Mouse (Mus musculus) heart, postnatal 4 days (tissue): ENCODE measurements at regions not wholly inside any gene's neighbourhood (a gene's known extent, or its start where the extent isn't known, plus 50 kb on each side); places are given as distances from the start of the nearest gene placed in this dataset.

Source experiments
- DNase-seq: peaks from one replicate; pipeline ENCODE4 v3.0.0; 2021

DNA sequence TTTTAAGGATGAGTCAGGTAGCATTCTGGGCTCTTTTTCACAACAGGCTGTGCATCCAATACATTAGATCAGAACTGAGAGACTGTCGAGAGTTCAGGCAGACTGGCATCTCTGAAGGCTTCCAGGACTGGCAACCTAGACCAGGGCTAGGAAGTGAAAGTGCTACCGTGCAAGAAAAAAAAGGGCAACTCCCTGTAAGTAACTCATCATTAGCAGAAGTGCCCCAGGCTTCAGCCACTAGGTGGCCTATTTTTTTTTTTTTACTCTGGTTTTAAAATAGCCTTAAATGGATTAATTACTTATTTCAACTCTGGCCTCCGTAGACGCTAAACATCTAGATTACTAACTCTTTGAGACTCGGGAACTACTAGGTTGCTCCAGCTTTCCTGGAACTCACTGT, 216.8 kb downstream of the Sp3 start:
- no peak for DNase-seq

DNA sequence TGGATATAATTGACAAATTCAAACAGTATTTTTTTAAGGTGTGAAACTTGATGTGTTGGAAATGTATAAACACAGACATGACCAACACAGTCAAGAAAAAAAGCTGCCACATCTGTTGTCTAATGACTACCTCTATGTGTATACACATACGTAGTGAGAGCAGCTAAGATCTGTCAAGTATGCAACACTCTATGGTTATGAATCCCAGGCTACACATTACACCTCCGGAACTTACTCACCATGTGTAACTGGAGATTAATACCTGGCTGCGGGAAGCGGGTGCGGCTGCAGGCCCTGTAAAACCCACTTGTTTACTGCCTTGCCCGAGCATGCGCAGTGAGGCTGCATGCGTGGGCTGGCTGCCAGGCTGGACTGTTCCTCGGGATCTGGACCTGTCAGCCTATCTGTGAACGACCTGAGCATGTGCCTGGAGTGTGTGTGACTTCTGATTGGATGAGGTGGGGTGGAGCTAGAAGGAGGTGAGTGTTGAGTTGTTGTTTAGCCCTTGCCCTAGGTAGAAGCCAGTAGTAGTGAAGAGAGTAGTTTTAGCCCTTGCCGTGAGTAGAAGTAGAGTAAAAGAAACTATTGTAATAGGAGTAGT, 211.1 kb downstream of the Sp3 start:
- DNase-seq, result peak; percentile 49

GRCm38 (mm10) chr2:72773401-72773800, 206.8 kb downstream of the Sp3 start:
- DNase-seq, result no peak

- DNase-seq, result peak; percentile 53
Observed at GRCm38 (mm10) chr2:72777330-72777729, 202.9 kb downstream of the Sp3 start.

GRCm38 (mm10) chr2:72777806-72778510, 202.3 kb downstream of the Sp3 start:
- DNase-seq, result no peak

DNA sequence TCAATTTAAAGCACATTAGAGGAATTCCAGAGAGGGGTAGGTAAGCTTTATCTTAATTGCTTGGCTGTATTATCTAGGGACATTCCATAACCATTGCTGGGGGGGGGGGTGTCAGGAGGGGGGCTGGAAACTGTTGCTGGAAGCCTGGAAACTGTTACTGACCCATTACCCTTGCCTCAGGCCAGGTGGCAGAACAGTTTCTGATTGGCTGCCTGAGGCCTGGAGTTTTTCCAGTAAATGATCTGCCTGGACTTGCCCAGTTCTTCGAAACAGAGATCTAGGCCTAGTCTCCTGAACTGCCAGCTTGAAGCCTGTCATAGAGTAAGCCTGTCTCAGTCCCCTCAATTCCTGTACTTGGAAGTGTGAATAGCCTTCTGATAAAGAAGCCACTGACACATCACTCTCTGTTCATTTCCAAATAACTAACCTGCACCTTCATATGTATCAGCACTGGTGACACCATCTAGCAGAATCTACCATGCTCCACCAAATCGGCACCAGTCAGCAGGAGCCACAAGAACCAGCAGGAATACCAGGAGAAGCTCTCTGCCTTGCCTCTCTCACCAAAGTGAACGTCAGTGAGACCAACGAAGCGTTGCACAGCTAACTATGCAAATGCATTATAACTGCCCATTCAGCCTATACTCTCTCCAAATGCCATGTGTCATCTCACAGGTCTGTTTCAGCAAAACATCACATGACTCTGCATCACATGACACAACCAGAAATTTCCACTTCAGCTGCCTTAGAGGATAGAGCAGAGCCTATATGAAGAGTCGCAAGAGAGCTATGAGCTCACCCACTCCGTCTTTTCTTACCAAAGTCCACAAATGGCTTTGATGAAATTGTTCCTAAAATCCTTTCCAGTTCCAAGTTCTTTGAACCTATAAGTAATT, 200.7 kb downstream of the Sp3 start:
- DNase-seq, result no peak

DNA sequence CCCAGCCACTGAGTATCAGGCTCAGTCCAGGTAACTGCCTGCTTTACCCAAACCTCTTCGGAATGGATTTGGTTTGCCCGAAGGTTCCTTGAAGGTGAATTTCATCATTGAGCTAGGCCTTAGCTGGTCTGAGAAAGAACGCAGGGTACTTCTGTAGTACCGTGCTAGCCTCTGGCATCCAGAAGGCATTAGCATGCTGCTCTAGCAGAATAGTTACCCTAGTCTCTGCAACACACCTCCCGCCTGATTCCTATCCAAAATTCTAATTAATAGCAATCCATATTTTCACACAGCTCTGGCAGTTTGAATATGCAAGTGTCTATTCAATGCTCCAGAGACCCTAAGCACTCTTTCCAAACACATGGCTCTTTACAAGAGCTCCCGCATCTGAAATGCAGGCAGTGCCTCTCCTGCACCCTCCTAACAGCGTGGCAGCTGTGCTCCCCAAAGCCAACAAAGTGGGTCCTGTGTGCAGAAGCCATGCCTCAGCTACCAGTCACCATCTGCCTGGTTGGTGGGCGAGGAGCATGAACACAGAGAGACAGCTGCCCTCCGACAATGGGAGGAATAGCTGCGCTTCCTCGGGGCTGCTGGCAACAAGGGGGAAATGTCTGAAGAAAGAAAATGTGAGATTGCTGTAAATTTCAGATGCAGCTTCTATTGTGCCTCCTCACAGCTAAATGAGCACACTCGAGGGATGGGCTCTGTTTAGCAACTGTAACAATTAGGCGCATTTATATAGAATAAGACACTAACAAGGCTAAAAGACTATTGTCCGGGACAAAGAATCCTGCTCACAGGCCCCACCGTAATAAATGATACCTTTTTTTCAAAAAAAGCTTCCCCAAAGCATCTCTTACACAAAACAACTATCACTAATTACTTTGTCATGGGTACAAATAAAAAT, 198.6 kb downstream of the Sp3 start:
- no peak for DNase-seq

- DNase-seq, result no peak
Observed at GRCm38 (mm10) chr2:72782355-72782754, 197.9 kb downstream of the Sp3 start.

DNA sequence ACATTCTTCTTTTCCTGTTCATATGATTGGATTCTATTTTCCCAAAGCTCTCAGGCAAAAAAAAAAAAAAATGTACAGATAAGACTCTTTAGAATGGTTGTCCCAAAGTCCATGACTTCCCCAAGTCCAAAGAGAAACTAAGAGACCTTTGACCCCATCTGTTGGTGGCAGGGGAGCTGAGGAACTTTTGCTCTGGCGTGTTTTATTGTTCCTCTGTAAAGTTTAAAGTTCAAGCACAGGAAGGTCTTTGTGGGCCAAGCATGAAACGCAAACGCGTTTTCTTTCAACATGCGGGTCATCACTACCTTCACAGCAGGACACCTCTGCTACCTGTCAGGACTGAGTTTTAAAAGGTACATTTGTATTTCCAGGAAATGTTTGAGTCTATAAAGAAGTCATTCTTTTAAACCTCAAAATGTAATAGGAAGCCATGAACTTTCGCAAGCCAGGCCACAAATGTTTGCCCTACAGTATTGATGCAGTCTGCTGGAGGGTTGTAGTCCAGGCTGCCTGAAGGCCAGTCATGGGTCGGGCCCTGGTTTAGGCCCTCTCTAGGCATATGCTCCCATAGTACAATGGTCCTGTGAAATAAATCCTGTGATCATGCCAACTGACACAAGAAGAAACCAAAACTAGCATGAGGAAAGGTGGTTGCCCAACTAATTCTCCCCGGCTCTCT, 194.7 kb downstream of the Sp3 start:
- DNase-seq, result no peak

GRCm38 (mm10) chr2:72786044-72786737, 194.1 kb downstream of the Sp3 start:
- DNase-seq, result no peak

DNA sequence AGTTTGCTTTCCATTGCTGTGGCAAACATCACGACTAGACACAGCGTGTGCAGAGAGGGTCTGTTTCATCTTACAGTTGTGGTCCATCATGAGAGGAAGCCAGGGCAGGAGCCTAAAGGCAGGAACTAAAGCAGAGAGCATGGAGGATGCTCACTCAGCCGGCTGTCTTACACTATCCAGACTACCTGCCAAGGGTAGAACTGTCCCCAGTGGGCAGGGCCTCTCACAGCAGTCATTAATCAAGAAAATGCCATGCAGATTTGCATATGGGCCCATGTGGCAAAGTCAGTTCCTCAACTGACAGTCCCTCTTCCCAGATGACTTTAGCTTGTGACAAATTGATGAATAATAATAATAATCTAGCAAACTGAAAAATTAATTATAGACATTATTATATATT, 192.6 kb downstream of the Sp3 start:
- DNase-seq, result no peak

- DNase-seq, result no peak
Observed at GRCm38 (mm10) chr2:72791496-72791895, 188.8 kb downstream of the Sp3 start.

DNA sequence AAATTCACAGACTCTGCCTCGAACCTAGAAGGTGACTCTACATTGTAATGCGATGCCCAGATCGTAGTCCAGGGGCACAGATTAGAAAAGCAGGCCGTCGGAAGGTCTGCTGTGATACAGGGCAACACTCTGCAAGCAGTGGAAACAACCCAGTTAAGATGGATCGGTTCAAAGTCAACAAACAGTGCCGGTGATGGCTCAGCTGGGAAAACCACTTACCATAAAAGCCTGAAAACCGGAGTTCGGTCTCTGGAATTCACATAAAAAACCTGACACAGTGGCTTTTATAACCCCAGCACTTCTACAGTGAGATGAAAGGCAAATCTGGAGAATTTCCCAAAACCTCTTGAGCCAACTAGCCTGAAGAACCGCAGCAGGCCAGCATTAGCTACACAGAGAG, 186.8 kb downstream of the Sp3 start:
- DNase-seq, result no peak

GRCm38 (mm10) chr2:72794501-72794900, 185.7 kb downstream of the Sp3 start:
- no peak for DNase-seq

DNA sequence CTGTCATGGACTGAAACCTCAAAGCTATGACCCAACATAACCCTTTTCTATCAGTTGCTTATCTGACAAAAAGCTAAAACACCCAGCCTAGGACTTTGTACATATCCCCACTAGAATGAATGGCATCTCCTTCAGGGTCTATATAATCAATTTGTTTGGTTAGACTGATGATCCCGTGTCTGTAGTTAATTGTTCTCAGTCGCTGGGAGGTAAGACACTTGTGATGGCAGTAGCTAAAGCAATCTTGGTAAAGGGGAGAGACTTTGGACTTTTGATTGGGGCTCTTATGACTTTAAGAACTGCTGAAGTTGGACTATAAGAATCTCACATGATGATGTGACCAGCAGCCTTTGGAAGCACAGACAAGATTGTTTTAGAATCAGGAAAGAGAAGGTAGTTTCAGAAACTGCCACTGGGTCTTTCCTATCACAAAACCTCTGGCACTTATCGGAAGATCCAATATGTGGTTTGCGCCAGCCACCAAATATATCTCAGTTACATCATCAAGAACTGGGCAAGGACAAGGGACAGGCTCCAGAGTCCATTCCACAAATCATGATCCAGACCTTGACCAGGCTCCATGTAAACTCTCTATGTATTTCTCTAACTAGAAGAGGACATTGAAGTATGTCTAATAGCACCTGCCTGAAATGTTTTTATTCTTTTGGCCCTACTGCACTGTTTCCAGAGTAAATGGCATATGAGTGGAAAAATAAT, 183.1 kb downstream of the Sp3 start:
- DNase-seq, result no peak

GRCm38 (mm10) chr2:72800696-72801095, 179.6 kb downstream of the Sp3 start:
- no peak for DNase-seq

DNA sequence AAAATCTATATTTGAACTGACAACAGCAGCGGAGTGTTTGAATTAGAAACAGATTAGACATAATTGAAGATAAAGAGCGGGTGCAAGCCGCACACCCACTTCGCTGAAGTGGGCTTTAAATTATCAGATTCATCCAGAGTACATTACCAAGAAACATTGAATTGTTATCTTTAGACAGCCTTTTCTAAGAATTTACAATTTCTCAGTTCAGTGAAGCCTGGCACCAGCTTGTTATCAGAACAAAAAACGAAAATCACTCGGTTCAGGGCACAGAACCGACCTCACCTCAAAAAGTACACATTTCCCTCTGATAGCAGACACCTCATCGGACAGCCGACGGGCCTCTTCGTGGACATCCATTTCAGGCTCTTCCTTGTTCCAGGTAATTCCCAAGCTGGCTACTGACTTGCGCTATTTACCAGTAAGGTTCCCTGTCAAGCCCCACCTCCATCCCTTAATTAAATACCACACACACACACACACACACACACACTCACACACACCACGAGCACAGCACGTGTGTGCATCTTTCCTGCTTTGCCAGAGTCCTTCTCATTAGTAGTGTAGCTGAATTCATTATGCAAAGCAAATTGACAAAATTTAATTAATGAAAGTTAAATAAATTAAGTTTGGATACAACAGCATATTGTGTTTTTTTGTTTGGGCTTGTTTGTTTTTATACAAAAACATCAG, 166.8 kb downstream of the Sp3 start:
- no peak for DNase-seq

DNA sequence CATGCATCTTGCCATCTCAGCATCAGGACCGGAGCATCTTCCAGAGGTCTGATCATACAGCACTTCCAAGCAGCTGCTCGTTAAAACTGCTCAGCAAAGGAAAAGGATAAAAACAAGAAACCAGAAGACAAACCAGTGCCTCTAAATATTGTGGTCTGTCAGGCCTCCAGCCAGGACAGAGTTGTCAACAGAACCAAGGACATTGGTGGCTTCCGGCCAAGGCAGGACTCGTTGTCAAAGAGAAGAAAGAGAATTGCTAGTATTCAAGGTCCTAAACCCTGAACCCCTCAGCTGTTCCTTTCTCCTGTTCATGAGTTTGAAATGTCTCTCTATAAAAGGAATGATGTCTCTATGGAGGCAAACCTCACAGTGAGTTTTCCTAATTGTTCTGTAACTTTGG, 155.0 kb downstream of the Sp3 start:
- DNase-seq, result peak; percentile 37

GRCm38 (mm10) chr2:72829139-72829538, 151.1 kb downstream of the Sp3 start:
- no peak for DNase-seq

- DNase-seq, result no peak
Observed at GRCm38 (mm10) chr2:72832770-72833169, 147.5 kb downstream of the Sp3 start.
